Mouse (Mus musculus): Measurements from ENCODE around the gene Rpap1. TPM values are rescaled to one million over a fixed set of nuclear protein-coding genes. Genes with fewer than 3 reads are reported as not detected.
"Not testable (repeated sequence)": the region's sequence is repeated elsewhere in the genome, so short reads cannot be mapped to it uniquely, and the experiment has no call there.

The Rpap1 gene
- total RNA-seq, 2 experiments from 2014 or later = 12.7 to 12.9 TPM

- DNase-seq = no peak
- intact Hi-C loops (cut with DNase I; ENCODE audit: low total_unique reads) = no loop called here
Observed at GRCm38 (mm10) chr2:119743176-119743807, 44.0 kb downstream of the Rpap1 start.

- intact Hi-C loops (cut with DNase I; ENCODE audit: low total_unique reads) = no loop called here
Observed at GRCm38 (mm10) chr2:119742461-119743175, 44.7 kb downstream of the Rpap1 start.

GRCm38 (mm10) chr2:119741581-119742411, 45.5 kb downstream of the Rpap1 start, which contains the start of gene Itpka:
Itpka (plus strand) TSS chr2:119742337.
- peak; percentile 46 for DNase-seq

More at GRCm38 (mm10) chr2:119742461-119743175, 44.7 kb downstream of the Rpap1 start:
- no peak for DNase-seq

GRCm38 (mm10) chr2:119740567-119740966, 46.8 kb downstream of the Rpap1 start:
- intact Hi-C loops (cut with DNase I; ENCODE audit: low total_unique reads) = no loop called here

More at GRCm38 (mm10) chr2:119741581-119742411, 45.5 kb downstream of the Rpap1 start, which contains the start of gene Itpka:
- intact Hi-C loops (cut with DNase I; ENCODE audit: low total_unique reads) = no loop called here

GRCm38 (mm10) chr2:119737124-119737523, 50.2 kb downstream of the Rpap1 start:
- DNase-seq = no peak
- intact Hi-C loops (cut with DNase I; ENCODE audit: low total_unique reads) = no loop called here

More at GRCm38 (mm10) chr2:119740567-119740966, 46.8 kb downstream of the Rpap1 start:
- DNase-seq = no peak

GRCm38 (mm10) chr2:119730735-119731134, 56.6 kb downstream of the Rpap1 start:
- no peak for DNase-seq
- intact Hi-C loops (cut with DNase I; ENCODE audit: low total_unique reads) = no loop called here

GRCm38 (mm10) chr2:119727762-119728416, 59.4 kb downstream of the Rpap1 start:
- intact Hi-C loops (cut with DNase I; ENCODE audit: low total_unique reads) = no loop called here
- no peak for DNase-seq

- DNase-seq = no peak
- intact Hi-C loops (cut with DNase I; ENCODE audit: low total_unique reads) = no loop called here
Observed at GRCm38 (mm10) chr2:119721070-119721469, 66.3 kb downstream of the Rpap1 start.

- DNase-seq = not testable (repeated sequence)
- intact Hi-C loops (cut with DNase I; ENCODE audit: low total_unique reads) = loop anchor here (5.0 kb wide), 1 partner anchor 121 kb away; no protein-coding TSS in a partner anchor
Observed at GRCm38 (mm10) chr2:119715868-119716267, 71.5 kb downstream of the Rpap1 start.

Other genes with a start within 250 kb of the Rpap1 start
- under 1 TPM; 0.13 to 0.35 TPM for gene Exd1, start 239.9 kb downstream of the Rpap1 start, total RNA-seq (2021)
- 10 to 100 TPM; 53.3 to 60.3 TPM for gene Chp1, start 239.8 kb downstream of the Rpap1 start, total RNA-seq (2021)
- gene Nusap1, start 169.2 kb downstream of the Rpap1 start, total RNA-seq (2021) = 1 to 10 TPM; 3.1 TPM
- 1 to 10 TPM in 1 of 2 experiments, under 1 TPM in 1; 0.82 to 1.2 TPM for gene Oip5, start 169.1 kb downstream of the Rpap1 start, total RNA-seq (2021)
- gene Ndufaf1, start 124.7 kb downstream of the Rpap1 start, total RNA-seq (2021) = 10 to 100 TPM; 40.8 to 47.7 TPM
- gene Rtf1, start 112.5 kb downstream of the Rpap1 start, total RNA-seq (2021) = 10 to 100 TPM; 22.3 to 23.0 TPM
- gene Itpka, start 45.2 kb downstream of the Rpap1 start, total RNA-seq (2021) = under 1 TPM in 1 of 2 experiments, not detected in 1; 0.20 TPM
- not detected for gene Ltk, start 27.1 kb downstream of the Rpap1 start, total RNA-seq (2021)
- 1 to 10 TPM; 1.8 to 3.6 TPM for gene Tyro3, start 10.2 kb upstream of the Rpap1 start, total RNA-seq (2021)
- gene Mga, start 109.7 kb upstream of the Rpap1 start, total RNA-seq (2021) = 10 to 100 TPM; 30.3 to 33.9 TPM
- 1 to 10 TPM; 6.5 to 6.7 TPM for gene Mapkbp1, start 185.2 kb upstream of the Rpap1 start, total RNA-seq (2021)
- gene Jmjd7, start 239.9 kb upstream of the Rpap1 start, total RNA-seq (2021) = 1 to 10 TPM; 3.0 to 4.7 TPM
- under 1 TPM; 0.41 to 0.42 TPM for gene Gm28042, start 240.0 kb upstream of the Rpap1 start, total RNA-seq (2021)
- under 1 TPM; 0.51 to 0.84 TPM for gene Pla2g4b, start 245.9 kb upstream of the Rpap1 start, total RNA-seq (2021)